Mouse (Mus musculus) kidney, postnatal 36 days (tissue): ENCODE measurements around the gene Chpf.
A peak's percentile ranks its signal among the peaks of the same experiment; 100 is the strongest.

Experiments
- DNase-seq, 2 experiments: peaks; one replicate each; pipeline ENCODE4 v3.0.0; 2021 to 2022; ENCODE audit warnings: mixed read lengths in 2 of 2

Gene Chpf

GRCm38 (mm10) chr1:75478916-75479634 lies at the start of gene Chpf, which contains the start of gene Tmem198:
Chpf (minus strand) TSS chr1:75479307.
Tmem198 (plus strand) TSS chr1:75479532.
- DNase-seq = peak; percentile 97

- no peak for DNase-seq
Observed at GRCm38 (mm10) chr1:75524679-75525078, 45.6 kb upstream of the Chpf start.

DNA sequence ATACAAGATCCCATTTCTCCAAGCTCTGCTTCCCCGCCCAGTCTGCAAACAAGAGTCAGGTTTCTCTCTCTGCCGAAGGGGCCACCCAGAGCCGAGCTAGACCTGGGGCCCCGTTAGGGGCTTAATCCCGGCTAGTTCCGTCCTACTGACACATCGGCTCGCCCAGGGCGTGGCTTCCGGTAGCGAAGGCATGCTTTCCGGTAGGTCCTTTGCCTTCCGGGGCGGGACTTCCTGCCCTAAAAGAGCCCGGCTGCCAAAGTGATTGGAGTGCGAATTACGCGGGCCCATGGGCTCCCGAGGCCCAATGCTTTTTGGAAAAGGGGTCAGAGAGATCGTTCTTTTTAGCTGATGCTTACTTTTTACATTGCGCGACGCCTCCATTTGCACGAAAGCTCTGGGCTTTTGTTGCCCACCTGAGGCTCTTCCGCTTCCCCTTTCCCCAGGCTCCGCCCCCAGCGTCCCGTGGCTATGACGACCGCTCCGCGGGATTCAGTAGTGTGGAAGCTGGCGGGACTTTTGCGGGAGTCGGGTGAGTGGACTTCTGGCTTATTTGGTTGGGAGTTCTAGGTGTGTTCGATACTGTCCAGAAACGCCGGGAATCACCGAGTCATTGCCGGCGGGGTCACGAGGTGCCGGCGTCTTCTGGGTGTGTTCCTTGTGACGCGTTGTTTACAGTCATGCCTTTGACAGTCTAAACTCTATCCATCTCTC lies 42.4 kb upstream of the Chpf start, which contains the start of gene Stk11ip:
TSS of gene Stk11ip (plus strand) at position 209 of the 711 bp plus-strand sequence.
- peak; percentile 96 to 97 for DNase-seq

DNA sequence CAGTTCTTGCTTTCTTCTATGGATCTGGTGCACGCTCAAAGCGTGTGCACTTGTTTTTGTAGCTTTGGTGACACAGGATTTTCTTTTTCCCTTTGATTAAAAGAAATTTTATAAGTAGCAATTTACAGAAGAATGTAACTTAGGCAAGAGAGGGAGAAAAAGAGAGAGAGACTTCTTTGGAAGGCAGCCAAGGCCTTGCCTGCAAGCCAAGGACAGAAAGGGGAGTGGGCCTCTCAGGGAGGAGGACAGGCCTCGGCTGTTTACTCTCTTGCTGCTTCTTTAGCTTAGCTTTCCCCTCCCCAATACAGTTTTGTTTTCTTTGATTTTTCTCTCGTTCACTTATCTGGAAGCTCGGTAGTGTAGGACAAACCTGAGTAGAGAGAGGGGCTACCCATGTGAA lies 40.5 kb upstream of the Chpf start:
- no peak for DNase-seq

- DNase-seq = no peak
Observed at GRCm38 (mm10) chr1:75518427-75518826, 39.3 kb upstream of the Chpf start.

GRCm38 (mm10) chr1:75517984-75518383 lies 38.9 kb upstream of the Chpf start:
- peak in 1 of 2 experiments; percentile 12 for DNase-seq

DNA sequence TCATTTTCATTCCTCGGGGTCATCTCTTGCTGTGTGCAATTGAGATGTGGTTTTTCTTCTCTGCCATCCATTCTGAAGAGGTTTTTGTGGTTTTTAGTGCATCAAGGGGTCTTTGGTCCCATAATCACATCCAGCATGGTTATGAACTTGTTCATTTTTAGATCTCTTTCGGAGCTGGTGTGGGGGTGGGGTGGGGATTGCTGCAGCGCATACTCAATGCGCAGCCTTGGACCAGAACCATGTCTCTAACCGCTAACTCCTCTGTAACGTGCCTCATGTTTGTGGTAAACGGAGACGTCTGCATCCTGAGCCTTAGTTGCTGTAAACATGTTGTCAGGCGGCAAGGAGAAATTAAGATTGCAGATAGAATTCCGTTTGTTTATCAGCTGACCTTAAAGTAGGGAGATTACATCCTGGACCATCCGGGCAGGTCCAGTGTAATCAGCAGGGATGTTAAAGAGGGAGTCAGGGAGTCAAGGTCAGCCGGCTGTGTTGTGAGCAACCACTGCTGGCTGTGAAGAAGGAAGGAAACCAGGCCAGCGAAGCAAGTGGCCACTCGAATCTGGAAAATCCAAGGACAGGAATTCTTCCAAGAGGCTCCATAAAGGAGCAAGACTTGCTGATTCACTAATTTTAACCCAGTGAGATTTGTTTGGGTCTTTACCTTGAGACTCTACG lies 37.7 kb upstream of the Chpf start:
- no peak for DNase-seq

- DNase-seq = no peak
Observed at GRCm38 (mm10) chr1:75512550-75512949, 33.4 kb upstream of the Chpf start.

GRCm38 (mm10) chr1:75511437-75512210 lies 32.5 kb upstream of the Chpf start:
- DNase-seq = peak in 1 of 2 experiments; percentile 28

GRCm38 (mm10) chr1:75510154-75510553 lies 31.0 kb upstream of the Chpf start:
- no peak for DNase-seq

DNA sequence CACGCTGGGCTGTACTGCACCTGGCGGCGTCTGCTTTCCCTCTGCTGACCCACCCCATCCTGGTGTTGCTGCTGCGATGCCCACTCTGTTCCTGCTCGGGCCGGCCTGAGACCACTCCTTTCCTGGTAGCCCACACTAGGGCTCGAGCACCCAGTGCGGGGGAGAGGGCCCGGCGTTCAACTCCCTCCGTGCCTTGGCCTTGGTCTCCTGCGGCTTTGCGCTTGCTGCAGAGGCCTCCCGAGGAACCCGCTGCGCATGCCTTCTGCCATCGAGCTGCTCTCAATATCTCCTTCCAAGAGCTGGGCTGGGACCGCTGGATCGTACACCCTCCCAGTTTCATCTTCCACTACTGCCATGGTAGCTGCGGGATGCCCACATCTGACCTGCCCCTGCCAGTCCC lies 30.5 kb upstream of the Chpf start:
- no peak for DNase-seq

GRCm38 (mm10) chr1:75507006-75507405 lies 27.9 kb upstream of the Chpf start, which contains the start of gene Inha:
Inha (plus strand) TSS chr1:75507077.
- DNase-seq = no peak

- DNase-seq = peak; percentile 27 to 63
Observed at GRCm38 (mm10) chr1:75505956-75506831, 27.1 kb upstream of the Chpf start, which contains the start of gene Obsl1. Obsl1 (minus strand) TSS chr1:75506452.

DNA sequence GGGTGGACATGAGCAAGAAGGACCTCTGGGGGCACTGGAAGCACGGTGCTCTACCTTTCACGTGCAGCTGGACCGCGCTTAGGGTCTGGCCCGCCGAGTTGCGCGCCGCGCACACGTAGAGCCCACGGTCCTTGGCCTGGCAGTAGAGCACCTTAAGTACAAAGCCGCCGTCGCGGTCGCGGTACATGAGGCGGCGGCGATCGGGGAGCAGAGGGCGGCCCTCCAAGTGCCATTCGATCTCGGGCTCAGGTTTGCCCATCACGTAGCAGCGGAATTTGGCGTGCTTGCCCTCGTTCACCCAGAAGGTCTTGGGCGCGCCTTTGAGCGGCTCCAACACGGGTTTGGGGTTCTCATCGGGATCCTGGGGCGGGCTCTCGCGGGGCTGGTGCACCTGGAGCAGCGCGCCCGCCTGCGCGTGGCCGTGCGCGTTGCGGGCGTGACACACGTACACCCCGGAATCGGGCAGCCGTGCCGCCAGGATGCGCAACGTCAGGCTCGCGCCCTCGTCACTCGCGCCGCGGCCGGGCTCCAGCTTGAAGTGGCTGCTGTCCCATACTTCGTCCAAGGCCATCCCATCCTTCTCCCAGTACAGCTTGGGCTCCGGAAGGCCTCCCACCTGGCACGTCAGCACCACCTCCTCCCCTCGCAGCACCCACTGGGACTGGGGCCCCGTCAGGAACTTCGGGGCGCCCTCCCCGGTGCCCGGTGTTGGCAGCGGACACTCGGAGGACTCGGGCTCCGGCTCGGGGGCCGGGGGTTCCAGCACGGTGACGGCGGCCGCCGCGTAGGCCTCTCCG lies 26.2 kb upstream of the Chpf start:
- peak; percentile 18 to 56 for DNase-seq

DNA sequence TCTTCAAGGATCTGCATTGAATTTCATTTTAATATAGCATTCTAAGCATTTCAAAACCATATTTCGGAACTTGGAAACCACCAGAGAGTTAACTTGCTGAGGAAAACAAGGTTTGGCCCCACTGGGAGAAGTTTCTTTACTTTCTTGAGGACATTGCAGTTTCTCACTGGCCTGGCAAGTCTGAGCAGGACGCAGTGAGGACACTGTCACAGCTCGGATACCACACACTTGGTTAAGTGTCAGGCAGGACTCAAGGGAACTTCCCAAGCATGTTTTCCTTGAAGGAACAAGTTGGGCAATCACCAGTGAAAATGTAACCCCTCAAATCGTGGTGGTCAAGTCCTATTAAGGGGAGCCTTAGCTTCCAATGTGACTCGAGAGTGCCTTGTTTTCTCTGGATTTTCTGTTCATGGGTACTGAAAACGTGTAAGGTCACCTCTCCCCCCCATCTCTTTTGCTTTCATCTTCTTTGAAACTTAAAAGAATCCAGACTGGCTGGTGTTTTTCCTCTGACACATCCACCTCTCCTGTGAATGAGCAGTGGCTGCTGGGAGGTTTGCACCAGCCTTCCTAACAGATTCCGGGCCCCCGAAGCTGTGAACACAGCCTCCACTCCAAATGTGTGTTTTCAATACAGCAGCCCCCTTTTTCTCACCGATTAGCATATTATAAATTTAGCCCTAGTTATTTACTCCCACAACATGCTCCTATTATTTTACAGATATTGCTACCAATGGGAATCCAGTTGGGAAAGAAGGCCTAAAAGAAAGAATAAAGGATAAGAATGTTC lies 25.3 kb upstream of the Chpf start:
- no peak for DNase-seq

GRCm38 (mm10) chr1:75503651-75503980 lies 24.5 kb upstream of the Chpf start:
- no peak for DNase-seq

DNA sequence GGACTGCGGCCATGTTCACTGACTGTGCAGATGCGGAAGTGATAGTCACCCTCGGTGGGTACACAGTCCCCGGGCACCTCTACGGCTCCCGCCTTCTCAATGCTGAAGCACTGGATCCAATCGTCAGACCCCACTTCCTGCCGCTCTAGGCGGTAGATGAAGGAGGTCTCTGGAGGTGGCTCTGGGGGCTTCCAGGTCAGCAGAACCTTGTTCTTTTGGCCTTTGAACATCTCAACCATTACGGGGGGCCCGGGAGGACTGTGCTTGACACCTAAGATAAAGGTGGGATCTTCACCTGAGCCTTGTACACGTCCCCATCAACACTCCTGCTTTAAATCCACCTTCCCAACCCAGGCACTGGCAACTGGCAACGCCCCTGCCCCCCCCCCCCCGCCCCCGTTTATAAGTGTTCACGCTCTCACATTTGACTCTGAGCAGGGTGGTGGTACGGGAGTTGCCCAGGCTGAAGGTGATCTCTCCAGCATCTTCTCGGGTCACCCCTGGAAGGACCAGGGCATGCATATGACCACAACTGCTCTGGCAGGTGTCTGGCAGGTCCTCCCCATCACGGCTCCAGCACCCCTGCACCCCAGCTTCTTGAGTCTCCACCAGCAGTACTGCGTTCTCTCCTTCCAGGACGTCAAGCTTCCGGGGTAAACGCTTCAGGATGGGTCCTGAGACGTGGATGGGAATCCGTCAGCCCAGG lies 24.0 kb upstream of the Chpf start:
- no peak for DNase-seq

DNA sequence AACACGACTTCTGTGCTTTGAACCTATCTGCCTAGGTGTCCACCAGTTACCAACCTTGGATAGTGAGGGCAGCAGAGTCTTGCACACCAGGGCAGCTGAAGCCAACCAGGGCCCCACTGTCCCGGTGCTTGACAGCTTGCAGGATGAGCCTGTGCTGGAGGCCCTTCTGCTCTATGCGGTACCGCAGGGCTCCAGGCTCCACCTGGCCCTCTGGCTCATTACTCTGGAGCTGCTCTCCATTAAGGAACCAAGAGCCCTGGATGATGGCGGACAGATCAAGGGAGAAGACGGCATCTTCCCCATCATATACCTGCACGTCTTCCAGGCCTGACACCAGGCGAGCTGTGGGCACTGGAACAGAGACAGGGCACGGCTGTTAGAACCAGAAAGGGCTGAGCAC lies 22.8 kb upstream of the Chpf start:
- DNase-seq = no peak

DNA sequence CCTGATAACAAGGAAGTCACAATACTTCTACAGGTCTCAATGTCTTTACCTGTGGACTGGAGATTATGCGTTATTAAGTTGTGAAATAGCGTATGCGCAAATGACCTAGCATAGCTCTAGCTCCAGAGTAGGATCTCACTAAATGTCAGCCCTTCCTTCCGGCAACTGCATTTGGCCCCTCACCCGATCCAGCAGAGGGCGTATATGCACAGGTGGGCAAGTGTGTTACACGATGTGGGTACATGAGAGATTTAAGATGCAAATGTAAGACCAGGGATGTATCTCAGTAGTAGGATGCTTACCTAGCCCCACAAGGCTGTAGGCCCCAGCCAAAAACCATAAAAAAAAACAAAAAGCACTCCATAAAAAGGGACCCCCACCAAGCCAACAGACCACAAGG lies 20.3 kb upstream of the Chpf start:
- no peak for DNase-seq
